Mouse (Mus musculus): Measurements from ENCODE around the gene Zfp212.
"Not testable (repeated sequence)": the region's sequence is repeated elsewhere in the genome, so short reads cannot be mapped to it uniquely, and the experiment has no call there.

The Zfp212 gene

GRCm38 (mm10) chr6:47943021-47943691 is 22.9 kb downstream of the Zfp212 start:
- in situ Hi-C loops (cut with MboI), result no loop called here

- in situ Hi-C loops (cut with MboI), result no loop called here
Observed at GRCm38 (mm10) chr6:47943721-47944120, 23.4 kb downstream of the Zfp212 start.

- in situ Hi-C loops (cut with MboI), result no loop called here
Observed at GRCm38 (mm10) chr6:47947388-47947787, 27.1 kb downstream of the Zfp212 start.

GRCm38 (mm10) chr6:47953191-47953726 is 33.0 kb downstream of the Zfp212 start, which contains the start of gene Zfp956:
Zfp956 (plus strand) TSS chr6:47953390.
- in situ Hi-C loops (cut with MboI), result no loop called here

DNA sequence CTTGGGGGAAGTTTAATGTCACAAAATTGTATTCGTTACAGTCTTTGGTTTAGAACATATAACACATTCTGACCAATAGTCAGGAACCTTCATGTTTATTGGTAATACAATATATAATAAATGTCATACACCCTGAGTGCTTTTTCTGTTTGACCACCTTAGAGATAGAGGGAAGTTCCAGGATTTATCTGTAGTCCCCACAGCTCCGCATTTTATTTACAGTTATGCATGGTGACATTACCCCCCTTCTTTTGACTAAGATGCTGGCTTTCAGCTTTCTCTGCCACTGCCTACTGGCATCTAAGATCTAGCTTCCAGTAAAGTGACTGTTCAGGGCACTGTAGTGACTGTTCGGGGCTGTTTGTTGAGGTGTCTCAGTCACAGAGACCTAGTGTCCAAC is 34.1 kb downstream of the Zfp212 start:
- in situ Hi-C loops (cut with MboI), result no loop called here

GRCm38 (mm10) chr6:47957816-47958215 is 37.5 kb downstream of the Zfp212 start:
- in situ Hi-C loops (cut with MboI), result no loop called here

GRCm38 (mm10) chr6:47960685-47961421 is 40.6 kb downstream of the Zfp212 start:
- in situ Hi-C loops (cut with MboI), result no loop called here

- in situ Hi-C loops (cut with MboI), result no loop called here
Observed at GRCm38 (mm10) chr6:47963051-47963450, 42.8 kb downstream of the Zfp212 start.

GRCm38 (mm10) chr6:47968166-47968565 is 47.9 kb downstream of the Zfp212 start:
- in situ Hi-C loops (cut with MboI), result not testable (repeated sequence)

DNA sequence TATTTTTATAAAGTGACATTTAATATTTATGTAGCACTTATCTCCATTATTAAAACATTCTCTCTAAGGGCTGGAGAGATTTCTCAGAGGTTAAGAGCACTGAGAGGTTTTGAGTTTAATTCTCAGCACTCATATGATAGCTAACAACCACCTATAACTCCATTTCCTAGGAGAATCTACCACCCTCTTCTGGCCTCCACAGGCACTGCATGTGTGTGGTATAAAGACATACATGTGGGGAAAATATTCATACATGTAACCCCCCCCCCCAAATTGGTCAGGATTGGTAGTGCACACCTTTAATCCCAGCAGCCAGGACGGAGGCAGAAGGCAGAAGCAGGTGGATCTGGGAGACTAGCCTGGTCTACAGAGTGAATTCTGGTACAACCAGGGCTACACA is 54.3 kb downstream of the Zfp212 start:
- in situ Hi-C loops (cut with MboI), result no loop called here

DNA sequence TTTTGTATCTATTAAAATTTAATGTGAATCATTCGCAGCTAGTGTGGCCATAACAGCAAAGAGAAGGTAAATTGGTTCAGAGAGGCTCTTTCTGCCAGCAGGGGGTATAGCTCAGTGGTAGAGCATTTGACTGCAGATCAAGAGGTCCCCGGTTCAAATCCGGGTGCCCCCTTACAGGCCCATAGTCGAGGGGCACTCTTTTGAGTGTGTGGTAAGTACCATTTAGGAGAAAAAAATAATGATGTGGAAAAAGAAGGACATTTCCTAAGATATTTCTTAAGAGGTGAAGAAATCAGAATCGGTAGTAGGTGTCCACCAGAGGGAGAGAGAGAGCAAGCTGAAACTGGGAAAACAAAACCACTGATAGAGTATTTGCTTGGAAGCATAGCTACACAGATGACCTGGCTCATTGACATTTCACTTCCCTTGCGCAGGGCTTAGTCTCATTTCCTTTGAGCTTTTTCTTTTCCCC is 58.7 kb downstream of the Zfp212 start:
- in situ Hi-C loops (cut with MboI), result no loop called here

Data from mature B cell (primary cell).